Mouse (Mus musculus) erythroblast, embryonic 14.5 days (primary cell): ENCODE data around the gene Wrap53.

Source experiments
- GATA1 ChIP-seq: IDR thresholded peaks from 2 replicates; pipeline ENCODE4 v1.6.1; 2012; ENCODE audit warnings: low read length, inconsistent platforms, mixed read lengths
- TAL1 ChIP-seq: IDR thresholded peaks from 3 replicates; pipeline ENCODE4 v1.6.1; 2012; ENCODE audit warnings: low read length, inconsistent platforms, mixed read lengths

- TF ChIP-seq TAL1 (no peak), GATA1 (peak; percentile 31)
Measured at GRCm38 (mm10) chr11:69589207-69589834, 9.3 kb upstream of the Wrap53 start.
